Mouse (Mus musculus) olfactory bulb, adult 2 months (tissue): ENCODE data around the gene Cnst. TPM values are rescaled to one million over a fixed set of nuclear protein-coding genes. Genes with fewer than 3 reads are reported as not detected.

Source experiments
- H3K27ac ChIP-seq: fragments of 200-500 bp; 2 replicates; pipeline ENCODE4 v1.5.1; 2012; ENCODE audit warnings: low read depth, low read length; ENCODE audit not compliant: insufficient read depth
- H3K4me1 ChIP-seq: fragments of 200-500 bp; 2 replicates; pipeline ENCODE4 v1.6.1; 2012; ENCODE audit warnings: low read length; ENCODE audit not compliant: control insufficient read depth, insufficient read depth
- H3K4me3 ChIP-seq: fragments of 200-500 bp; 2 replicates; pipeline ENCODE4 v1.5.1; 2012; ENCODE audit warnings: mild to moderate bottlenecking, low read depth, low read length, moderate library complexity; ENCODE audit not compliant: insufficient read depth
- CTCF ChIP-seq: fragments of 200-500 bp; IDR thresholded peaks from 2 replicates; pipeline ENCODE4 v1.5.1; 2012; ENCODE audit warnings: low read depth, mild to moderate bottlenecking, low read length, moderate library complexity; ENCODE audit not compliant: insufficient read depth
- POLR2A ChIP-seq: fragments of 200-500 bp; IDR thresholded peaks from 2 replicates; pipeline ENCODE4 v1.6.1; 2012; ENCODE audit warnings: mild to moderate bottlenecking, low read depth, low read length, moderate library complexity; ENCODE audit not compliant: insufficient read depth
- WGBS: fragments of 180-500 bp; shearing (Covaris S2); methylation state at CpG from one replicate; pipeline ENCODE4 v1.1.7; 2018; 5-methylcytosine and 5-hydroxymethylcytosine counted together
- polyA plus RNA-seq: library from polyadenylated mRNA; stranded (reverse); fragments of >200 nt; gene quantifications from 2 replicates; pipeline ENCODE4 v1.2.4, GENCODE M21; 2012; ENCODE audit warnings: low replicate concordance; ENCODE audit not compliant: missing spikeins, insufficient read depth, insufficient read length

Gene Cnst
- polyA plus RNA-seq, 1 experiment, result not detected

DNA sequence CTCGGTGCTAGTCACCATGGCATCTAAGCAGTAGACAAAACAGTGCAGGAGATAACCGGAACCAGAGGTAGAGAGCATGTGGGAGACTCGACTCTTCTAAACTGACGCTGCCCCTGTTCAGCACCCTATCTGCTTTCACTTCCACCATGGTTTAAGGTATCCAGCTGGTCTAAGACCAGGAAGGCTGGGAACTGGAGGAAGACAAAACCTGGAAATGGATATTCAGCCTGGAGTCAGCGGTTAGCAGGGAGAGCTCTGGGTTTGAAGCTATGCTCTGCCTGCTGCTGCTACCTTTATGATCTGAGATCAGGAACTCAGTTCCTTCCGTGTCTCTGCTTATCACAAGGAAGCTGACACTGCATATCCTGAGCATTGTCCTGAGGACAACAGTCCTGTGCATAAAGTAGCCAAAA lies 35.9 kb downstream of the Cnst start:
- 71% methylated on average over 6 of the region's 6 CpGs for WGBS
- TF ChIP-seq POLR2A, result no peak
- no peak for TF ChIP-seq CTCF
- H3K4me3 ChIP-seq, result no peak overlapping the region
- peaks cover 7% of the 10 kb centered on the region for H3K4me1 ChIP-seq
- no peak overlapping the region for H3K27ac ChIP-seq

DNA sequence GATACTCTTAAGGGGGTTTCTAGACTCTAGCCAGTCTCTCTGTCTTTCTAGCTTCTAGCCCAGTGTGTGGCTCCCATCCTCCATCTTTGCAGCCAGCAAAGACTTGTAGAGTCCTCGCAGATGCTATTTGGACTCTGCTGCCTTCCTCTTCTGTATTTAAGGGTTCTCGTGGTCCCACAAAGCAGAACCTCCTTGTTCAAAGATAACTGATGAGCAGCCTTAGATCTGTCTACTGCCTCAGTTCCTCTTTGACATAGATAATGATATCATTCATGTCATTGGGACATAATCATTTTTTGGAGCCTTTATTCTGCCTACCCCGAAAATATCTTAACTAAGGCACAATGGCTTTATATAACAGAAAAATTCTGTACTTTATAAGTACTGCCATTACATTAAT lies 36.9 kb downstream of the Cnst start:
- Histone ChIP-seq H3K4me3 (no peak overlapping the region), H3K27ac (no peak overlapping the region), H3K4me1 (peaks cover 7% of the 10 kb centered on the region)
- no peak for TF ChIP-seq CTCF
- TF ChIP-seq POLR2A, result no peak
- WGBS, result 94% methylated on average over 3 of the region's 3 CpGs

DNA sequence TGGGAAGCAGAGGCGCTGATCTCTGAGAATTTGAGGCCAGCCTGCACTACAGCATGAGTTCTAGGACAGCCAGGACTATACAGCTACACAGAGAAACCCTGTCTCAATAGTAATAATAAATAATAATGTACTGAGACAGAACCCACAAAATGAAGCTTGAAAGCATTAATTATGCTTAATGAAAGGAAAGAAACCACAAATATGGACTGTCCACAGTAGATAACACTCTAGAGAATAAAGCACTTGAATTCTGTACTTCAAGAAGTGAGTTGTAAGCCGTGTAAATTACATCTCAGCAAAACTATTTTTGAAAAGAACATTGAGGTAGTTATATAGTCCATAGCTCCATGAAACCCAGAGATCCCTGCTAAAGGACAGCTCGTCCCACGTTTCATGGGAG lies 38.0 kb downstream of the Cnst start:
- 90% methylated on average over 4 of the region's 4 CpGs for WGBS
- H3K4me1 ChIP-seq, result peaks cover 7% of the 10 kb centered on the region
- TF ChIP-seq CTCF, result no peak
- TF ChIP-seq POLR2A, result no peak
- no peak overlapping the region for H3K27ac ChIP-seq
- H3K4me3 ChIP-seq, result no peak overlapping the region

DNA sequence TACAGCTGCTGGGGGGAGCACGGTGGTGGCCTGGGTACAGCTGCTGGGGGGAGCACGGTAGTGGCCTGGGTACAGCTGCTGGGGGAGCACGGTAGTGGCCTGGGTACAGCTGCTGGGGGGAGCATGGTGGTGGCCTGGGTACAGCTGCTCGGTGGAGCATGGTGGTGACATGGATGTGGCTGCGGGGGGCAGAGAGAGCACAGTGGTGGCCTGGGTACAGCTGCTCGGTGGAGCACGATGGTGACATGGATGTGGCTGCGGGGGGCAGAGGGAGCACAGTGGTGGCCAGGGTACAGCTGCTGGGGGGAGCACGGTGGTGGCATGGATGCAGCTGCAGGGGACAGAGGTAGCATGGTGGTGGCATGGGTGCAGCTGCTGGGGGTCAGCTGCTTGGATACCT lies 39.5 kb downstream of the Cnst start:
- TF ChIP-seq POLR2A (no peak), CTCF (no peak)
- 74% methylated on average over 9 of the region's 9 CpGs for WGBS
- no peak overlapping the region for H3K27ac ChIP-seq
- H3K4me1 ChIP-seq, result peaks cover 7% of the 10 kb centered on the region
- no peak overlapping the region for H3K4me3 ChIP-seq

DNA sequence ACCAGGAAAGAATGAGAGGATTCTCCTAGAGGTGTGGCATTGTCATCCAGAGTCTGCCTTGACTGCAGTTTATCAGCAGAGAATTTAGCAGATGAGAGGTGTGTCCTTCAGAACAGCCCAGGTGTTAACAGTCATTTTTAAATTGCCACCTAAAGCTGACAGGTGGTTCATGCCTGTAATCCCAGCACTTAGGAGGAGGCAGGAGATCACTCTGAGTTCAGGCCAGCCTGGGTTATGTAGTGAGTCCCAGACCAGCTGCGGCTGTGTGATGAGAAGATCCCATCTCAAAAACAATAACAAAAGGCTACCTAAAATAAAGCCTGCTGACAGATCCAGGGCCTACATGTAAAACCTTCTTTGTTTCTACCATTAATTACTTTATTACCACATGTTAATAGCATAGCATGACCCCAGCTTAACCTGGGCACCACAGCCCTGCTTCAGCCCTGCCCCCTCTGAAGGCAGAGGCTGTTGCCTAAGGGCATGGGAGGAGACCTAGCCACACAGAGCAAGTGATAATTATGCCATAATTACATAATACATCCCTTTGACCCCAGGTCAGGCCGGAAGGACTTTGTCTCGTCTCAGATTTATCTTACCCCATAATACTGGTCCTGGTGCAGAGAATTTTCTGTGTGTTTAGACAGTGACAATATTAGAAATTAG lies 40.4 kb downstream of the Cnst start:
- 78% methylated on average over 3 of the region's 3 CpGs for WGBS
- Histone ChIP-seq H3K4me1 (peaks cover 7% of the 10 kb centered on the region), H3K27ac (no peak overlapping the region), H3K4me3 (no peak overlapping the region)
- TF ChIP-seq POLR2A, result no peak
- no peak for TF ChIP-seq CTCF

DNA sequence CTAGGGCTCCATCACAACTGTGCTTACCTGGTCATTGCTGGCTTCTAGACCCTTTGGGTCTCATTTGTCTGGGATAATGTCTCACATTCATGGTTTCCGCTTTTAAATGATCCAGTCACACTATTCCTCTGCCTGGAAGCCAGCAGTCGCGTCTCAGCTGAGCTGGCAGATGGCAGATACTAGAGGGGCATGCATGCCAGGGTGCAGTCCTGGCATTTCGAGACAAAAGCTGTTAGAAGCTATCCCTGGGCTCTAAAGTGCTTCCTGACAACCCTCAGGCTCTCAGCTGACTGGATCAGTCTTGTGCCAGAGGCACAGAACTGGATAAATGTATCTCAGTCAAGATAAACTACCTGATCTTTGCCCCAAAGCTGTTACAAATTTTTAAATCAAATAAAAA lies 42.1 kb downstream of the Cnst start:
- H3K4me3 ChIP-seq, result no peak overlapping the region

DNA sequence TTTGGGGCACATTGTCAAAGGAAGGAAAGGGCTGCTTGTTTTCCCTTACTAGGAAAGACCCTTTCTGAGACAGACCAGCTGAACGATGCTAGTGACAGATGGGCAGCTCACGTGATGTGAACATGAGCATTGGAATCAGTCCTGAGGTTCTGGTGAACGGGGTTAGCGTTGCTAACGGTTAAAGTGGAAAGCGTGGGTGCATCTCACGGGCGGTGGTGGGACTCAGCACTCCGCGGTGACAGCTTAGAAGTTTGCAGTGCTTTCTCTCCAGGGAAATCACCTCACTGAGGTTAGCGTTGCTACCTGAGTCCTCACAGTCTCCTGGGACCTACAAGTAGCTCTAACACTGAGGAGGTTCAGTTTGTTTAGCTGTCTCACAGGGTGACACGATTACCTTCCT lies 45.5 kb downstream of the Cnst start:
- Histone ChIP-seq H3K4me3 (no peak overlapping the region), H3K4me1 (peaks cover 1% of the 10 kb centered on the region; the same call in 1 of the 2 replicates), H3K27ac (no peak overlapping the region)
- WGBS, result 79% methylated on average over 12 of the region's 12 CpGs
- TF ChIP-seq CTCF (no peak), POLR2A (no peak)

More for the DNA sequence above, 42.1 kb downstream of the Cnst start:
- TF ChIP-seq POLR2A (no peak), CTCF (no peak)
- no peak overlapping the region for H3K27ac ChIP-seq
- peaks cover 7% of the 10 kb centered on the region for H3K4me1 ChIP-seq
- WGBS, result 74% methylated on average over 4 of the region's 4 CpGs

DNA sequence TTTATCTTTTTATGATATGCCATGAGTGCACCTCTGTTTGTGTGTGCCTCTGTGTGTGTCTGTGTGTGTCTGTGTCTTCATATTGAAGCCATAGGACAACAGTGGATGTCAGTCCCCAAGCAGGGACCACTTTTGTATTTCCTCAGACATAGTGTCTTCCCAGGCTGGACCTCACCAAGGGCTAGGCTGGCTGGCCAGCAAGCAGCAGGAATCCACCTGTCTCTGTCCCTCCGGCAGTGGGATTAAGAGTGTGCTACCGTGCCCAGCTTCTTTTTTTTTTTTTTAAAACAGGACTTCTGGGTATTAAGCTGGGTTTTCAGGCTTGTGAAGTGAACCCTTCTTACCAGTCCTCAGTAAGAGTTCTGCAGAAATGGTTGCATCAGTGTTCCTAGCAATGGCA lies 46.0 kb downstream of the Cnst start:
- H3K27ac ChIP-seq, result no peak overlapping the region
- TF ChIP-seq POLR2A (no peak), CTCF (no peak)
- H3K4me3 ChIP-seq, result no peak overlapping the region
- WGBS, result 92% methylated on average over 2 of the region's 2 CpGs
- no peaks in the 10 kb centered on the region for H3K4me1 ChIP-seq

DNA sequence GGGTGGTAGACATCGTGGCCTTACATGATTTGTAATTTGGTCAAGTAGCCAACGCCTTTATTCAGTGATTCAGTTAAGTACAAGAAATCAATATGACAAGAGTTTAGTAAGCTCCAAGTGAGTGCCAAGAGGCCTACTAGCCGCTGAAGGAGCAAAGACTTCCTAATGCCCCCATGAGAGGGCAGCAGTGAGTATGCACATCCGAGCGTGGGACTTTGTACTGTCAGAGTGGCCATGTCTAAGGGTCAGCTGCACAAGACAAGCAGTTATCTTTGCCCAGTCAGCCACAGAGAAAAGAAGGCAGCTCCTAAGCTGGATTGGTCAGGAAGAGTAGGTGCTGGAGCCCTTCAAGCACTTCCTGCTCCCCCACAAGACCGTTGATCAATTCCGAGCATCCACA lies 46.8 kb downstream of the Cnst start:
- Histone ChIP-seq H3K4me3 (no peak overlapping the region), H3K4me1 (no peaks in the 10 kb centered on the region), H3K27ac (no peak overlapping the region)
- no peak for TF ChIP-seq CTCF
- TF ChIP-seq POLR2A, result no peak
- 86% methylated on average over 7 of the region's 7 CpGs for WGBS

DNA sequence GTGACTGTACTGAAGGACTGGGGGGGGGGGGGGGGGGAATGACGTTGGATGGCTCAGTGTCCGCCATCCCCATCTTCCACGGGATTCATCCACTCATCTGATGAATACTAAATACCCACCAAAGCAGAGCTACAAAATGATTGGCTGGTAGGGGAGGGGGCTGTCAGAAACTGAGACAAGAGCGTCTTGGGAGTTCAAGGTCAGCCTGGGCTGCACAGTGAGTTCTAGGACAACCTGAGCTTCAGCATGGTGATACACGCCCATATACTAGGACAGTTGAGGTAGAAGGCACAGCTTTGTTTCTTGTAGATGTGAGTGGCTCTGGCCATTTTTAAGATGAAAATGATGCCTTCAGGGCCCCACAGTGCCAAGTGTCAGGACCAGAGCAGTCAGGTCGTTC lies 52.2 kb downstream of the Cnst start:
- H3K4me1 ChIP-seq, result no peaks in the 10 kb centered on the region
- WGBS, result 91% methylated on average over 6 of the region's 6 CpGs
- no peak overlapping the region for H3K4me3 ChIP-seq
- no peak for TF ChIP-seq CTCF
- H3K27ac ChIP-seq, result no peak overlapping the region
